Mouse (Mus musculus): ENCODE results near the gene Maz. TPM values are rescaled to one million over a fixed set of nuclear protein-coding genes. Genes with fewer than 3 reads are reported as not detected.

Gene Maz
- polyA plus RNA-seq, 1 experiment: 193 TPM

- no peaks in the 10 kb centered on the region for H3K9me3 ChIP-seq (ENCODE audit: control insufficient read depth, low read length)
- no peaks in the 10 kb centered on the region for H3K27me3 ChIP-seq (ENCODE audit: control insufficient read depth)
- H3K4me3 ChIP-seq (replicated peaks): no peak overlapping the region
- no peak for TF ChIP-seq GATA1 (IDR thresholded peaks at IDR 0.05; ENCODE audit: low read length)
- TF ChIP-seq TAL1 (IDR thresholded peaks at IDR 0.05; ENCODE audit: low read length): no peak
- peaks cover 47% of the 10 kb centered on the region for H3K4me1 ChIP-seq (ENCODE audit: control insufficient read depth)
- H3K36me3 ChIP-seq (ENCODE audit: control insufficient read depth): peaks cover 89% of the 10 kb centered on the region
These were observed 4.4 kb upstream of the Maz start for GRCm38 (mm10) chr7:127031244-127031643.

GRCm38 (mm10) chr7:127030172-127030571 lies 3.3 kb upstream of the Maz start:
- TF ChIP-seq GATA1 (IDR thresholded peaks at IDR 0.05; ENCODE audit: low read length): no peak
- Histone ChIP-seq H3K4me3 (replicated peaks) (no peak overlapping the region), H3K36me3 (ENCODE audit: control insufficient read depth) (peaks cover 85% of the 10 kb centered on the region), H3K9me3 (ENCODE audit: control insufficient read depth, low read length) (no peaks in the 10 kb centered on the region), H3K27me3 (ENCODE audit: control insufficient read depth) (no peaks in the 10 kb centered on the region), H3K4me1 (ENCODE audit: control insufficient read depth) (peaks cover 53% of the 10 kb centered on the region)

GRCm38 (mm10) chr7:127027885-127028284 lies 1.0 kb upstream of the Maz start:
- no peaks in the 10 kb centered on the region for H3K27me3 ChIP-seq (ENCODE audit: control insufficient read depth)
- TF ChIP-seq TAL1 (IDR thresholded peaks at IDR 0.05; ENCODE audit: low read length) (no peak), GATA1 (IDR thresholded peaks at IDR 0.05; ENCODE audit: low read length) (no peak)
- H3K4me3 ChIP-seq (replicated peaks): peak overlapping the region; percentile 94
- no peaks in the 10 kb centered on the region for H3K9me3 ChIP-seq (ENCODE audit: control insufficient read depth, low read length)
- H3K4me1 ChIP-seq (ENCODE audit: control insufficient read depth): peaks cover 73% of the 10 kb centered on the region
- peaks cover 85% of the 10 kb centered on the region for H3K36me3 ChIP-seq (ENCODE audit: control insufficient read depth)

GRCm38 (mm10) chr7:127026616-127026983 lies 237 bp downstream of the Maz start:
- no peaks in the 10 kb centered on the region for H3K27me3 ChIP-seq (ENCODE audit: control insufficient read depth)
- H3K4me3 ChIP-seq (replicated peaks): peak overlapping the region; percentile 94
- H3K4me1 ChIP-seq (ENCODE audit: control insufficient read depth): peaks cover 80% of the 10 kb centered on the region
- TF ChIP-seq GATA1 (IDR thresholded peaks at IDR 0.05; ENCODE audit: low read length) (no peak), TAL1 (IDR thresholded peaks at IDR 0.05; ENCODE audit: low read length) (no peak)
- peaks cover 85% of the 10 kb centered on the region for H3K36me3 ChIP-seq (ENCODE audit: control insufficient read depth)
- no peaks in the 10 kb centered on the region for H3K9me3 ChIP-seq (ENCODE audit: control insufficient read depth, low read length)

GRCm38 (mm10) chr7:127026161-127026600 lies 656 bp downstream of the Maz start:
- peak overlapping the region; percentile 94 for H3K4me3 ChIP-seq (replicated peaks)
- peaks cover 2% of the 10 kb centered on the region; the same call in 1 of the 2 replicates for H3K27me3 ChIP-seq (ENCODE audit: control insufficient read depth)
- peaks cover 80% of the 10 kb centered on the region for H3K4me1 ChIP-seq (ENCODE audit: control insufficient read depth)
- TF ChIP-seq GATA1 (IDR thresholded peaks at IDR 0.05; ENCODE audit: low read length) (no peak), TAL1 (IDR thresholded peaks at IDR 0.05; ENCODE audit: low read length) (no peak)
- H3K9me3 ChIP-seq (ENCODE audit: control insufficient read depth, low read length): no peaks in the 10 kb centered on the region
- H3K36me3 ChIP-seq (ENCODE audit: control insufficient read depth): peaks cover 85% of the 10 kb centered on the region

- Histone ChIP-seq H3K36me3 (ENCODE audit: control insufficient read depth) (peaks cover 80% of the 10 kb centered on the region), H3K4me1 (ENCODE audit: control insufficient read depth) (peaks cover 80% of the 10 kb centered on the region), H3K9me3 (ENCODE audit: control insufficient read depth, low read length) (no peaks in the 10 kb centered on the region), H3K4me3 (replicated peaks) (peak overlapping the region; percentile 94), H3K27me3 (ENCODE audit: control insufficient read depth) (peaks cover 5% of the 10 kb centered on the region)
- TF ChIP-seq GATA1 (IDR thresholded peaks at IDR 0.05; ENCODE audit: low read length): no peak
- TF ChIP-seq TAL1 (IDR thresholded peaks at IDR 0.05; ENCODE audit: low read length): no peak
These were observed 1.2 kb downstream of the Maz start for GRCm38 (mm10) chr7:127025556-127026160.

GRCm38 (mm10) chr7:127024755-127025555 lies 1.9 kb downstream of the Maz start:
- no peak for TF ChIP-seq GATA1 (IDR thresholded peaks at IDR 0.05; ENCODE audit: low read length)
- no peak for TF ChIP-seq TAL1 (IDR thresholded peaks at IDR 0.05; ENCODE audit: low read length)
- Histone ChIP-seq H3K27me3 (ENCODE audit: control insufficient read depth) (peaks cover 7% of the 10 kb centered on the region), H3K36me3 (ENCODE audit: control insufficient read depth) (peaks cover 73% of the 10 kb centered on the region), H3K4me3 (replicated peaks) (peak overlapping the region; percentile 94), H3K9me3 (ENCODE audit: control insufficient read depth, low read length) (no peaks in the 10 kb centered on the region), H3K4me1 (ENCODE audit: control insufficient read depth) (peaks cover 76% of the 10 kb centered on the region)

- peaks cover 7% of the 10 kb centered on the region for H3K27me3 ChIP-seq (ENCODE audit: control insufficient read depth)
- peak overlapping the region; percentile 94 for H3K4me3 ChIP-seq (replicated peaks)
- H3K36me3 ChIP-seq (ENCODE audit: control insufficient read depth): peaks cover 64% of the 10 kb centered on the region
- H3K9me3 ChIP-seq (ENCODE audit: control insufficient read depth, low read length): no peaks in the 10 kb centered on the region
- peaks cover 71% of the 10 kb centered on the region for H3K4me1 ChIP-seq (ENCODE audit: control insufficient read depth)
- no peak for TF ChIP-seq TAL1 (IDR thresholded peaks at IDR 0.05; ENCODE audit: low read length)
- no peak for TF ChIP-seq GATA1 (IDR thresholded peaks at IDR 0.05; ENCODE audit: low read length)
These were observed 2.7 kb downstream of the Maz start for GRCm38 (mm10) chr7:127023896-127024690.

- Histone ChIP-seq H3K27me3 (ENCODE audit: control insufficient read depth) (peaks cover 7% of the 10 kb centered on the region), H3K36me3 (ENCODE audit: control insufficient read depth) (peaks cover 56% of the 10 kb centered on the region), H3K9me3 (ENCODE audit: control insufficient read depth, low read length) (no peaks in the 10 kb centered on the region), H3K4me3 (replicated peaks) (peak overlapping the region; percentile 94), H3K4me1 (ENCODE audit: control insufficient read depth) (peaks cover 63% of the 10 kb centered on the region)
- TF ChIP-seq TAL1 (IDR thresholded peaks at IDR 0.05; ENCODE audit: low read length): no peak
- TF ChIP-seq GATA1 (IDR thresholded peaks at IDR 0.05; ENCODE audit: low read length): no peak
These were observed 3.6 kb downstream of the Maz start for GRCm38 (mm10) chr7:127023272-127023691.

All from erythroblast, embryonic 14.5 days (primary cell).